Mouse (Mus musculus): ENCODE data around the gene Slc22a1. TPM values are rescaled to one million over a fixed set of nuclear protein-coding genes. Genes with fewer than 3 reads are reported as not detected.

Gene Slc22a1
- polyA plus RNA-seq, 1 experiment from 2014 or later, result 1.2 TPM

DNA sequence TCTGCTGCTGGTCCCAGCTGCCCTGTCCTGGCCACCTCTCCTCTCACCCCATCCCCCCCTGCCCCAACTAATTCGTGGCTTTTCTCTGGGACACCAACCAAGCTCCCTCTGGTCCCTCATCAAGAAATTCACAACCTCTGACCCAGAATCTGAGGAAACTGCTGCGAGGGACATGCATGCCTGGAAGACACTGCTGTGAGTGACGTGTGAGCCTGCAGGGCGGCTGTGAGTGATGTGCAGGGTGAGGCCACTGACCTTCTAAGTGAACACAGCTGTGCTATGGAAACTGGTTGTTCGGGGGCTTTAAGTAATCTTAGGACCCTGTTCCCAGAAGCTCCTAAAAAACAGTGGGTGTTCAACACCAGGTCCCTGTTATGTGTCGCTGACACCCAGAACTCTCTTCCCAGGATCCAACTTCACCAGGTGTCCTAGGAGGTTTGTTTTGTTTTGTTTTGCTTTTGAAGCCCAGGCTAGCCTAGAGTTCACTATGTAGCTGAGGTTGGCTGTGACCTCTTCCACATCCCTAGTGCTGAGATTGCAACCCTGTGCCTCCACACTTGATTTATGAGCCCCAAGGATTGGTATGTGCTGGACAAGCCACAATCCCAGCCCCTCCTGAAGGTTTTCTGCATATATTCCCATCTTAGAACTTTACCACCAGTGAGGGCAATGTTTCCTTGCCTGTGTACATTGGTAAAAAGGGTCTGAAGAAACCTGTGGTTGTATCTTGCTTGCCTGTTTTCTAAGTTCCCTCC lies 44.5 kb downstream of the Slc22a1 start:
- Histone ChIP-seq H3K36me3 (ENCODE audit: control insufficient read depth, insufficient read depth, low read length) (no peaks in the 10 kb centered on the region), H3K9ac (ENCODE audit: low read depth, low read length) (no peak overlapping the region), H3K27me3 (ENCODE audit: control insufficient read depth, insufficient read depth, low read length) (no peaks in the 10 kb centered on the region), H3K9me3 (ENCODE audit: control insufficient read depth, low read length) (no peaks in the 10 kb centered on the region; the same call in 1 of the 2 replicates), H3K27ac (ENCODE audit: low read depth, low read length) (peak overlapping the region; percentile 48; the same call in 1 of the 2 replicates), H3K4me3 (ENCODE audit: low read length) (no peak overlapping the region), H3K4me2 (replicated peaks; ENCODE audit: low read depth, low read length) (no peak overlapping the region), H3K4me1 (ENCODE audit: control insufficient read depth, insufficient read depth, low read length) (0 out of 2 replicates have a peak, but pooled peaks cover 4% of the 10 kb centered on the region)
- WGBS, result 33% methylated on average over 6 of the region's 6 CpGs
- peak; percentile 46; the same call in 1 of the 2 replicates for ATAC-seq (ENCODE audit: low FRiP score, low TSS enrichment)

DNA sequence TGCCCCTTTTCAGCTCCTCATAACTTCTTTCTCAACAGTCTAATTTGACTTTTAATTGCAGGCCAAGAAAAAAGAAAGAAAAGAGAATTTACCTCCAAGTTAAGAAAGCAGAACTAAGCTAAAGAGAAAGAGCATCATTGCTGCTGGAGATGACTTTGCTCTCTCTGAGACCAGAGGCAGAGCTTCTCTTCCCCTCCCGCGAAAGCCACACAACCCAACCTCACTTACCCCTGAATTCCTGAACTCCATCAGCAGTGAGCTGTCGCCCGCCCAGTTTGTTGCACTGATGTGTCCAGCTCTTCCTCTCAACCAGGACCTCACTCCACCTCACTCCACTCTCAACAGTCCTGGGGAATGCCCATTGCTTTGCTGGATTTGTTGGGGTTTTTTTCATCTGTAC lies 47.6 kb downstream of the Slc22a1 start:
- Histone ChIP-seq H3K4me1 (ENCODE audit: control insufficient read depth, insufficient read depth, low read length) (0 out of 2 replicates have a peak, but pooled peaks cover 4% of the 10 kb centered on the region), H3K4me2 (replicated peaks; ENCODE audit: low read depth, low read length) (no peak overlapping the region), H3K27me3 (ENCODE audit: control insufficient read depth, insufficient read depth, low read length) (no peaks in the 10 kb centered on the region), H3K36me3 (ENCODE audit: control insufficient read depth, insufficient read depth, low read length) (no peaks in the 10 kb centered on the region), H3K27ac (ENCODE audit: low read depth, low read length) (no peak overlapping the region), H3K4me3 (ENCODE audit: low read length) (no peak overlapping the region), H3K9ac (ENCODE audit: low read depth, low read length) (no peak overlapping the region), H3K9me3 (ENCODE audit: control insufficient read depth, low read length) (peaks cover 21% of the 10 kb centered on the region)
- no peak for ATAC-seq (ENCODE audit: low FRiP score, low TSS enrichment)
- WGBS, result 81% methylated on average over 4 of the region's 4 CpGs

- Histone ChIP-seq H3K4me2 (replicated peaks; ENCODE audit: low read depth, low read length) (no peak overlapping the region), H3K27me3 (ENCODE audit: control insufficient read depth, insufficient read depth, low read length) (no peaks in the 10 kb centered on the region), H3K36me3 (ENCODE audit: control insufficient read depth, insufficient read depth, low read length) (no peaks in the 10 kb centered on the region), H3K27ac (ENCODE audit: low read depth, low read length) (no peak overlapping the region), H3K9ac (ENCODE audit: low read depth, low read length) (no peak overlapping the region), H3K9me3 (ENCODE audit: control insufficient read depth, low read length) (peaks cover 6% of the 10 kb centered on the region; the same call in 1 of the 2 replicates), H3K4me1 (ENCODE audit: control insufficient read depth, insufficient read depth, low read length) (no peaks in the 10 kb centered on the region), H3K4me3 (ENCODE audit: low read length) (no peak overlapping the region)
- 92% methylated on average over 2 of the region's 2 CpGs for WGBS
- no peak for ATAC-seq (ENCODE audit: low FRiP score, low TSS enrichment)
Measured at GRCm38 (mm10) chr17:12619641-12620040, 56.0 kb downstream of the Slc22a1 start.

- H3K27ac ChIP-seq (ENCODE audit: low read depth, low read length), result no peak overlapping the region
- H3K9ac ChIP-seq (ENCODE audit: low read depth, low read length), result no peak overlapping the region
- H3K4me2 ChIP-seq (replicated peaks; ENCODE audit: low read depth, low read length), result no peak overlapping the region
- ATAC-seq (ENCODE audit: low FRiP score, low TSS enrichment), result no peak
- no peaks in the 10 kb centered on the region for H3K9me3 ChIP-seq (ENCODE audit: control insufficient read depth, low read length)
- no peak overlapping the region for H3K4me3 ChIP-seq (ENCODE audit: low read length)
- no peaks in the 10 kb centered on the region for H3K4me1 ChIP-seq (ENCODE audit: control insufficient read depth, insufficient read depth, low read length)
- no peaks in the 10 kb centered on the region for H3K36me3 ChIP-seq (ENCODE audit: control insufficient read depth, insufficient read depth, low read length)
- WGBS, result 53% methylated on average over 4 of the region's 4 CpGs
- no peaks in the 10 kb centered on the region for H3K27me3 ChIP-seq (ENCODE audit: control insufficient read depth, insufficient read depth, low read length)
Measured at GRCm38 (mm10) chr17:12615429-12615828, 60.2 kb downstream of the Slc22a1 start.

DNA sequence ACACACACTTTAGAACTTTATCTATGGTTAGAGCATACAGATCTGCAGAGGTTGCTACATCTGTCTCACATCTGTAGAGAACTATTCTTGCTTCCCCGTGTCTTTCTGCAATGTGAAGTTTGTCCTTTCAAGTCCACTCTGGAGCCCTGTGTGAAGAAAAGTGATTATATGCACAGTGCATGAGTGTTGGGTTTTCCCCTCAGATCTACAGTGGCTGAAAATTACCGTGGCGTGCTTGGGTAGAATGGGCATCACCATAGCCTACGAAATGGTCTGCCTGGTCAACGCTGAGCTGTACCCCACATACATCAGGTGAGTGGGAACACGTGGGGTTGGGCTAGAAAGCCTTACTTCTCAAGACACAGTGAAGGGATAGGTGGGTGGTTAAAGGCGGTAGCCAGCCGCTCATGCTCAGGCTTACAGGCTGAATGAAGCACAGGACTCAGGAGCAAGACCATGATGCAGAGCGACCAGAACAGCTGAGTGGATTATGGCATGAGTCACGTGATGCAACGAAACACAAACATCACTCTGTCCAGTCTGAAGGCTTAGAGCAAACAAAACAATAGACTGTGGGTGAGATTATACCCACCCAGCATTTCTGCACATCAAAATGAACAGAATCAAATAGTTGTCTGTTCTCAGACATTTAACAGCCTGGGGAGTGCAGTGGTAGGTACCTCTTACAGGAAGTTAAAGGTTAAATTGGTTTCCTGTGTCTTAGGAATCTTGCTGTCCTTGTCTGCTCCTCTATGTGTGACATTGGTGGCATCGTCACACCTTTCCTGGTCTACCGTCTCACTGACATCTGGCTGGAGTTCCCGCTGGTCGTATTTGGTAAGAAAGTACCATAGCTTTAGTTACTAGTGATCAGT lies 60.9 kb downstream of the Slc22a1 start:
- Histone ChIP-seq H3K4me2 (replicated peaks; ENCODE audit: low read depth, low read length) (no peak overlapping the region), H3K9ac (ENCODE audit: low read depth, low read length) (no peak overlapping the region), H3K9me3 (ENCODE audit: control insufficient read depth, low read length) (no peaks in the 10 kb centered on the region), H3K27ac (ENCODE audit: low read depth, low read length) (no peak overlapping the region), H3K27me3 (ENCODE audit: control insufficient read depth, insufficient read depth, low read length) (no peaks in the 10 kb centered on the region), H3K4me1 (ENCODE audit: control insufficient read depth, insufficient read depth, low read length) (no peaks in the 10 kb centered on the region), H3K4me3 (ENCODE audit: low read length) (no peak overlapping the region), H3K36me3 (ENCODE audit: control insufficient read depth, insufficient read depth, low read length) (no peaks in the 10 kb centered on the region)
- ATAC-seq (ENCODE audit: low FRiP score, low TSS enrichment), result no peak
- 85% methylated on average over 15 of the region's 15 CpGs for WGBS

GRCm38 (mm10) chr17:12607202-12607601 lies 68.4 kb downstream of the Slc22a1 start:
- H3K27me3 ChIP-seq (ENCODE audit: control insufficient read depth, insufficient read depth, low read length), result no peaks in the 10 kb centered on the region
- no peak overlapping the region for H3K27ac ChIP-seq (ENCODE audit: low read depth, low read length)
- no peaks in the 10 kb centered on the region for H3K36me3 ChIP-seq (ENCODE audit: control insufficient read depth, insufficient read depth, low read length)
- no peak overlapping the region for H3K4me2 ChIP-seq (replicated peaks; ENCODE audit: low read depth, low read length)
- no peaks in the 10 kb centered on the region for H3K9me3 ChIP-seq (ENCODE audit: control insufficient read depth, low read length)
- ATAC-seq (ENCODE audit: low FRiP score, low TSS enrichment), result no peak
- no peak overlapping the region for H3K9ac ChIP-seq (ENCODE audit: low read depth, low read length)
- H3K4me1 ChIP-seq (ENCODE audit: control insufficient read depth, insufficient read depth, low read length), result no peaks in the 10 kb centered on the region
- no peak overlapping the region for H3K4me3 ChIP-seq (ENCODE audit: low read length)

DNA sequence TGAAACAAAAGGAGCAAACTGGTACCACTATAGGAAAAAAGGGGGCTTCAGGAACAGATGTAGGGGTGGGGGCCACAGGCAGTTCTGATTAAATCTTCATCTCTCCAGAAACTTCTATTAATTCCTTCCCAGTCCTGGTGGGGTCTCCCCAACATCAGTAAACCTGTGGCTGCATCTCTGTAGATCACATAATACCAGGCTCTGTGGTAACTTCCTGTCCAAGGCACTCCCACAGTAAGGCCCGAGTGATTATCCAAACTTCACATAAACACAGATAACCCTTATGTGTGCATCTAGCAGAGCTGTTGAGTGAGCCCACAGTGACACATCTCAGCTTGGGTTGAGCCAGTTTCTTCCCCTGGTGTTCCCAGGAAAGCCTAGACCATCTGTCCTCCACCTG lies 69.0 kb downstream of the Slc22a1 start:
- no peak for ATAC-seq (ENCODE audit: low FRiP score, low TSS enrichment)
- H3K4me3 ChIP-seq (ENCODE audit: low read length), result no peak overlapping the region
- H3K27me3 ChIP-seq (ENCODE audit: control insufficient read depth, insufficient read depth, low read length), result no peaks in the 10 kb centered on the region
- H3K9ac ChIP-seq (ENCODE audit: low read depth, low read length), result no peak overlapping the region
- no peaks in the 10 kb centered on the region for H3K9me3 ChIP-seq (ENCODE audit: control insufficient read depth, low read length)
- no peaks in the 10 kb centered on the region for H3K4me1 ChIP-seq (ENCODE audit: control insufficient read depth, insufficient read depth, low read length)
- H3K4me2 ChIP-seq (replicated peaks; ENCODE audit: low read depth, low read length), result no peak overlapping the region
- H3K36me3 ChIP-seq (ENCODE audit: control insufficient read depth, insufficient read depth, low read length), result no peaks in the 10 kb centered on the region
- WGBS, result 23% methylated on average over 1 of the region's 1 CpGs
- H3K27ac ChIP-seq (ENCODE audit: low read depth, low read length), result no peak overlapping the region

Measured in kidney, embryonic 14.5 days (tissue).